Mouse (Mus musculus) right cerebral cortex, postnatal 10 days (tissue): ENCODE measurements around the gene Rgs11.
"Not testable (repeated sequence)": the region's sequence is repeated elsewhere in the genome, so short reads cannot be mapped to it uniquely, and the experiment has no call there.

Source experiments
- DNase-seq, 2 experiments: peaks; one replicate each; pipeline ENCODE4 v3.0.0; 2021; ENCODE audit warnings: low spot score in 2 of 2

Rgs11 gene

GRCm38 (mm10) chr17:26202737-26203136 lies at the start of gene Rgs11:
TSS of gene Rgs11 (plus strand) at chr17:26202951.
- DNase-seq, result peak; percentile 74 to 76

- DNase-seq, result no peak
Measured at GRCm38 (mm10) chr17:26162736-26163135, 40.0 kb upstream of the Rgs11 start.

GRCm38 (mm10) chr17:26168039-26168438 lies 34.7 kb upstream of the Rgs11 start:
- no peak for DNase-seq

- not testable (repeated sequence) for DNase-seq
Measured at GRCm38 (mm10) chr17:26175248-26175647, 27.5 kb upstream of the Rgs11 start.

- no peak for DNase-seq
Measured at GRCm38 (mm10) chr17:26178611-26179010, 24.1 kb upstream of the Rgs11 start.

GRCm38 (mm10) chr17:26181179-26181578 lies 21.6 kb upstream of the Rgs11 start:
- DNase-seq, result no peak

GRCm38 (mm10) chr17:26187592-26187991 lies 15.2 kb upstream of the Rgs11 start:
- DNase-seq, result no peak

GRCm38 (mm10) chr17:26188091-26188805 lies 14.5 kb upstream of the Rgs11 start:
- no peak for DNase-seq

GRCm38 (mm10) chr17:26191486-26191885 lies 11.3 kb upstream of the Rgs11 start:
- DNase-seq, result not testable (repeated sequence)

- DNase-seq, result no peak
Measured at GRCm38 (mm10) chr17:26192481-26193190, 10.1 kb upstream of the Rgs11 start.

- no peak for DNase-seq
Measured at GRCm38 (mm10) chr17:26198892-26199291, 3.9 kb upstream of the Rgs11 start, which contains the start of gene Pdia2. TSS of gene Pdia2 (minus strand) at chr17:26199087.

- DNase-seq, result peak; percentile 56 to 63
Measured at GRCm38 (mm10) chr17:26200831-26201705, 1.7 kb upstream of the Rgs11 start.

GRCm38 (mm10) chr17:26201998-26202397 lies 753 bp upstream of the Rgs11 start:
- DNase-seq, result peak in 1 of 2 experiments; percentile 60

- DNase-seq, result peak; percentile 76 to 85
Measured at GRCm38 (mm10) chr17:26203321-26203811, 615 bp downstream of the Rgs11 start.

- no peak for DNase-seq
Measured at GRCm38 (mm10) chr17:26204766-26205165, 2.0 kb downstream of the Rgs11 start.

GRCm38 (mm10) chr17:26206392-26206791 lies 3.6 kb downstream of the Rgs11 start:
- no peak for DNase-seq

GRCm38 (mm10) chr17:26207686-26208085 lies 4.9 kb downstream of the Rgs11 start, which contains the start of gene Arhgdig:
TSS of gene Arhgdig (minus strand) at chr17:26207786.
- DNase-seq, result no peak

GRCm38 (mm10) chr17:26212241-26212640 lies 9.5 kb downstream of the Rgs11 start:
- DNase-seq, result no peak

GRCm38 (mm10) chr17:26212681-26213080 lies 9.9 kb downstream of the Rgs11 start:
- DNase-seq, result no peak

GRCm38 (mm10) chr17:26221508-26221907 lies 18.8 kb downstream of the Rgs11 start:
- DNase-seq, result no peak

- no peak for DNase-seq
Measured at GRCm38 (mm10) chr17:26225150-26225549, 22.4 kb downstream of the Rgs11 start.

- no peak for DNase-seq
Measured at GRCm38 (mm10) chr17:26229776-26230175, 27.0 kb downstream of the Rgs11 start.
